Mouse (Mus musculus): ENCODE measurements at regions not wholly inside any gene's neighbourhood (a gene's known extent, or its start where the extent isn't known, plus 50 kb on each side); places are given as distances from the start of the nearest gene placed in this dataset.
A peak's percentile ranks its signal among the peaks of the same experiment; 100 is the strongest.
"Not testable (repeated sequence)": the region's sequence is repeated elsewhere in the genome, so short reads cannot be mapped to it uniquely, and the experiment has no call there.

DNA sequence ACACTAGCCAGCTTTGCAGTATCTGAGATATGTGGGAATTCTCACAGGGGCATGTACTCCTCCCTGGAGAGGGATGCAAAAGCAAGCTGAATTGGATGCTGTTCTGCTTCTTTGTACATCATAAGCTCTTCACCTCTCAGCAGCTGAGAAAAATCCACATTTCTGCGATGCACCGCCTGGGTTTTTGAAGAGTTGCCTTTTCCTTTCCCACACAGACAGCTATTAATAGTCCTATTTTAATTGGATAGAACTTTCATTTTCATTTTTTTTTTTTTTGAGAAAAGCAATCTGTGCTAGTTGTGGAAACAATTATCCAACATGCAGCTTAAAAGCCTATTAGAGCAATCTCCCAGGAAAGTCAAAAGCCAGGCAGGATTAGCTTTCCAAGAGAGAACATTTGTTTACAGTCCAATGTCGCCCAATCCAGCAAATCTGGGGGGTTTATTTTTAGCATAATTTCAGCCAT lies 105.2 kb upstream of the Gucy1a1 start:
- H3K36me3 ChIP-seq = no peaks in the 10 kb centered on the region
- no peak overlapping the region; the same call in 1 of the 2 replicates for H3K9ac ChIP-seq
- H3K4me3 ChIP-seq = no peak overlapping the region
- no peaks in the 10 kb centered on the region for H3K9me3 ChIP-seq
- H3K27ac ChIP-seq (replicated peaks) = peak overlapping the region; percentile 65; the same call in 1 of the 2 replicates
- no peak overlapping the region for H3K4me2 ChIP-seq
- no peaks in the 10 kb centered on the region for H3K27me3 ChIP-seq (replicated peaks)
- ATAC-seq (ENCODE audit: extremely low read depth, insufficient number of reproducible peaks, low FRiP score, low TSS enrichment) = no peak
- WGBS = 50% methylated on average over 3 of the region's 3 CpGs
- peaks cover 13% of the 10 kb centered on the region; the same call in 1 of the 2 replicates for H3K4me1 ChIP-seq

GRCm38 (mm10) chr3:82249968-82250795 lies 104.6 kb upstream of the Gucy1a1 start:
- no peak for ATAC-seq (ENCODE audit: extremely low read depth, insufficient number of reproducible peaks, low FRiP score, low TSS enrichment)
- no peaks in the 10 kb centered on the region for H3K36me3 ChIP-seq
- peak overlapping the region; percentile 65 for H3K27ac ChIP-seq (replicated peaks)
- H3K4me1 ChIP-seq = peaks cover 13% of the 10 kb centered on the region; the same call in 1 of the 2 replicates
- H3K4me3 ChIP-seq = no peak overlapping the region
- no peak overlapping the region for H3K4me2 ChIP-seq
- H3K9ac ChIP-seq = no peak overlapping the region; the same call in 1 of the 2 replicates
- no peaks in the 10 kb centered on the region for H3K9me3 ChIP-seq
- 36% methylated on average over 6 of the region's 6 CpGs for WGBS
- H3K27me3 ChIP-seq (replicated peaks) = no peaks in the 10 kb centered on the region

- no peak overlapping the region for H3K27ac ChIP-seq (replicated peaks)
- WGBS = 45% methylated on average over 2 of the region's 2 CpGs
- no peak overlapping the region for H3K4me2 ChIP-seq
- H3K9me3 ChIP-seq = no peaks in the 10 kb centered on the region
- no peaks in the 10 kb centered on the region for H3K4me1 ChIP-seq
- H3K27me3 ChIP-seq (replicated peaks) = no peaks in the 10 kb centered on the region
- H3K9ac ChIP-seq = no peak overlapping the region
- ATAC-seq (ENCODE audit: extremely low read depth, insufficient number of reproducible peaks, low FRiP score, low TSS enrichment) = no peak
- no peak overlapping the region for H3K4me3 ChIP-seq
- no peaks in the 10 kb centered on the region for H3K36me3 ChIP-seq
Observed at GRCm38 (mm10) chr3:82236377-82237057, 90.9 kb upstream of the Gucy1a1 start.

DNA sequence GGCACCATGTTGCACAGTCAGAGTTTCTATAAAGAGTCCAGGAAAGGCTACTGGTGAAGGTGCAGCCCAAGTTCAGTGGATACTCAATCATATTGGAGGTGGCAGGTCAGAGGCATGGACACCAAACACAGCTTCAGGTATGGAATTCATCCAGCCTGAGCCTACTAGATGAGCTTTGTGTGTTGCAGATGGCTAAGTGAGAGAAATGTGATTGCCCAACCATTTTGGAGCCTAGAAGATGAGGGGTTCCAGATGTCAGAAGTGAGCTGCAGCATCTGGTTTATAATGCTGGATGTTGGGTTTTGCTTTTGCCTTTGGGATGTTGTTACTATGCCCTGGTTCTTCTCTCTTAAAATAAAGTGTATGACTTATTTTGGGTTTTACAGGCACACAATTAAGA lies 88.7 kb upstream of the Gucy1a1 start:
- ATAC-seq (ENCODE audit: extremely low read depth, insufficient number of reproducible peaks, low FRiP score, low TSS enrichment) = no peak
- no peaks in the 10 kb centered on the region for H3K36me3 ChIP-seq
- no peaks in the 10 kb centered on the region for H3K27me3 ChIP-seq (replicated peaks)
- H3K27ac ChIP-seq (replicated peaks) = no peak overlapping the region
- no peak overlapping the region for H3K4me3 ChIP-seq
- H3K4me2 ChIP-seq = no peak overlapping the region
- H3K9me3 ChIP-seq = no peaks in the 10 kb centered on the region
- no peak overlapping the region for H3K9ac ChIP-seq
- H3K4me1 ChIP-seq = no peaks in the 10 kb centered on the region

- no peaks in the 10 kb centered on the region for H3K9me3 ChIP-seq
- no peaks in the 10 kb centered on the region for H3K27me3 ChIP-seq (replicated peaks)
- no peak overlapping the region for H3K4me2 ChIP-seq
- H3K4me3 ChIP-seq = no peak overlapping the region
- ATAC-seq (ENCODE audit: extremely low read depth, insufficient number of reproducible peaks, low FRiP score, low TSS enrichment) = no peak
- no peak overlapping the region for H3K9ac ChIP-seq
- WGBS = 84% methylated on average over 1 of the region's 1 CpGs
- no peaks in the 10 kb centered on the region for H3K36me3 ChIP-seq
- peaks cover 12% of the 10 kb centered on the region for H3K4me1 ChIP-seq
- no peak overlapping the region for H3K27ac ChIP-seq (replicated peaks)
Observed at GRCm38 (mm10) chr3:82223379-82223778, 77.8 kb upstream of the Gucy1a1 start.

GRCm38 (mm10) chr3:82221924-82222323 lies 76.3 kb upstream of the Gucy1a1 start:
- ATAC-seq (ENCODE audit: extremely low read depth, insufficient number of reproducible peaks, low FRiP score, low TSS enrichment) = no peak
- no peak overlapping the region for H3K27ac ChIP-seq (replicated peaks)

GRCm38 (mm10) chr3:82219192-82219885 lies 73.8 kb upstream of the Gucy1a1 start:
- H3K4me2 ChIP-seq; H3K27me3 ChIP-seq (replicated peaks); H3K36me3 ChIP-seq; ATAC-seq (ENCODE audit: extremely low read depth, insufficient number of reproducible peaks, low FRiP score, low TSS enrichment); H3K27ac ChIP-seq (replicated peaks); H3K4me3 ChIP-seq; H3K9me3 ChIP-seq; H3K9ac ChIP-seq: not testable (repeated sequence)
- peaks cover 12% of the 10 kb centered on the region for H3K4me1 ChIP-seq
- 49% methylated on average over 1 of the region's 1 CpGs for WGBS

More at GRCm38 (mm10) chr3:82221924-82222323, 76.3 kb upstream of the Gucy1a1 start:
- H3K36me3 ChIP-seq = no peaks in the 10 kb centered on the region
- H3K9me3 ChIP-seq = no peaks in the 10 kb centered on the region
- H3K4me1 ChIP-seq = peaks cover 12% of the 10 kb centered on the region
- H3K9ac ChIP-seq = no peak overlapping the region
- no peaks in the 10 kb centered on the region for H3K27me3 ChIP-seq (replicated peaks)
- 68% methylated on average over 1 of the region's 1 CpGs for WGBS
- no peak overlapping the region for H3K4me2 ChIP-seq
- H3K4me3 ChIP-seq = no peak overlapping the region

GRCm38 (mm10) chr3:82214566-82215465 lies 69.2 kb upstream of the Gucy1a1 start:
- no peak overlapping the region for H3K4me2 ChIP-seq
- no peak overlapping the region for H3K27ac ChIP-seq (replicated peaks)
- H3K4me3 ChIP-seq = no peak overlapping the region
- no peaks in the 10 kb centered on the region for H3K27me3 ChIP-seq (replicated peaks)
- ATAC-seq (ENCODE audit: extremely low read depth, insufficient number of reproducible peaks, low FRiP score, low TSS enrichment) = no peak
- H3K9ac ChIP-seq = no peak overlapping the region
- H3K4me1 ChIP-seq = peaks cover 11% of the 10 kb centered on the region
- H3K9me3 ChIP-seq = no peaks in the 10 kb centered on the region
- 70% methylated on average over 6 of the region's 6 CpGs for WGBS
- no peaks in the 10 kb centered on the region for H3K36me3 ChIP-seq

- no peak overlapping the region for H3K4me3 ChIP-seq
- H3K27ac ChIP-seq (replicated peaks) = no peak overlapping the region
- H3K36me3 ChIP-seq = no peaks in the 10 kb centered on the region
- no peak overlapping the region for H3K4me2 ChIP-seq
- WGBS = 75% methylated on average over 5 of the region's 5 CpGs
- no peak overlapping the region for H3K9ac ChIP-seq
- H3K27me3 ChIP-seq (replicated peaks) = no peaks in the 10 kb centered on the region
- H3K9me3 ChIP-seq = no peaks in the 10 kb centered on the region
- no peaks in the 10 kb centered on the region for H3K4me1 ChIP-seq
- no peak for ATAC-seq (ENCODE audit: extremely low read depth, insufficient number of reproducible peaks, low FRiP score, low TSS enrichment)
Observed at GRCm38 (mm10) chr3:82207321-82207720, 61.7 kb upstream of the Gucy1a1 start.
